Mouse (Mus musculus) adrenal gland, postnatal 14 days (tissue): ENCODE measurements around the gene Psmb7. TPM values are rescaled to one million over a fixed set of nuclear protein-coding genes. Genes with fewer than 3 reads are reported as not detected.
A peak's percentile ranks its signal among the peaks of the same experiment; 100 is the strongest.

Experiments used
- DNase-seq: peaks from one replicate; pipeline ENCODE4 v3.0.0; 2021; ENCODE audit warnings: mixed read lengths
- long read RNA-seq, 2 experiments: library from polyadenylated mRNA; stranded (forward); transcript quantifications; one replicate each; pipeline ENCODE4 v2.0.0; 2021
- total RNA-seq: library from RNA; stranded (reverse); gene quantifications from 2 replicates; pipeline ENCODE4 v1.2.3, GENCODE M21; 2021

The Psmb7 gene
- total RNA-seq = 261 and 270 TPM in 2 replicates
- long read RNA-seq, experiment 1, transcript Psmb7-201 (8 exons, 1,160 nt) = major isoform, 96 of 111 reads
- long read RNA-seq, experiment 1, partial matches to known transcripts = 10 of 111 reads
- long read RNA-seq, experiment 1, other reads (novel, unspliced or antisense) = 5 of 111 reads
- long read RNA-seq, experiment 2, transcript Psmb7-201 (8 exons, 1,160 nt) = major isoform, 83 of 92 reads
- long read RNA-seq, experiment 2, partial matches to known transcripts = 7 of 92 reads
- long read RNA-seq, experiment 2, other reads (novel, unspliced or antisense) = 2 of 92 reads

GRCm38 (mm10) chr2:38643625-38644427 lies at the start of gene Psmb7:
Gene Psmb7 (minus strand): TSS chr2:38644087.
- DNase-seq = peak; percentile 94

- peak; percentile 79 for DNase-seq
Measured at GRCm38 (mm10) chr2:38691542-38691941, 47.7 kb upstream of the Psmb7 start.

- peak; percentile 66 for DNase-seq
Measured at GRCm38 (mm10) chr2:38689881-38690280, 46.0 kb upstream of the Psmb7 start.

- peak; percentile 73 for DNase-seq
Measured at GRCm38 (mm10) chr2:38688791-38689520, 45.1 kb upstream of the Psmb7 start.

GRCm38 (mm10) chr2:38685746-38686145 lies 41.9 kb upstream of the Psmb7 start:
- DNase-seq = peak; percentile 61

- no peak for DNase-seq
Measured at GRCm38 (mm10) chr2:38683083-38683482, 39.2 kb upstream of the Psmb7 start.

- DNase-seq = no peak
Measured at GRCm38 (mm10) chr2:38682209-38682608, 38.3 kb upstream of the Psmb7 start.

- DNase-seq = no peak
Measured at GRCm38 (mm10) chr2:38678947-38679346, 35.1 kb upstream of the Psmb7 start.

GRCm38 (mm10) chr2:38675366-38675969 lies 31.6 kb upstream of the Psmb7 start:
- DNase-seq = no peak

GRCm38 (mm10) chr2:38672496-38672895 lies 28.6 kb upstream of the Psmb7 start:
- DNase-seq = no peak

GRCm38 (mm10) chr2:38668802-38669580 lies 25.1 kb upstream of the Psmb7 start:
- DNase-seq = peak; percentile 71

GRCm38 (mm10) chr2:38661398-38661797 lies 17.5 kb upstream of the Psmb7 start:
- DNase-seq = no peak

- peak; percentile 91 for DNase-seq
Measured at GRCm38 (mm10) chr2:38658338-38658836, 14.5 kb upstream of the Psmb7 start.

- peak; percentile 29 for DNase-seq
Measured at GRCm38 (mm10) chr2:38653694-38654093, 9.8 kb upstream of the Psmb7 start.

- peak; percentile 17 for DNase-seq
Measured at GRCm38 (mm10) chr2:38653293-38653619, 9.4 kb upstream of the Psmb7 start.

GRCm38 (mm10) chr2:38652565-38653292 lies 8.8 kb upstream of the Psmb7 start:
- peak; percentile 80 for DNase-seq

- no peak for DNase-seq
Measured at GRCm38 (mm10) chr2:38652098-38652497, 8.2 kb upstream of the Psmb7 start.

GRCm38 (mm10) chr2:38650340-38650739 lies 6.5 kb upstream of the Psmb7 start:
- DNase-seq = no peak

GRCm38 (mm10) chr2:38647661-38648060 lies 3.8 kb upstream of the Psmb7 start:
- no peak for DNase-seq

- no peak for DNase-seq
Measured at GRCm38 (mm10) chr2:38647201-38647606, 3.3 kb upstream of the Psmb7 start.

GRCm38 (mm10) chr2:38645936-38646335 lies 2.0 kb upstream of the Psmb7 start:
- peak; percentile 89 for DNase-seq
